Mouse (Mus musculus): ENCODE data around the gene Olfr432.
"Not testable (repeated sequence)": the region's sequence is repeated elsewhere in the genome, so short reads cannot be mapped to it uniquely, and the experiment has no call there.

Olfr432 gene

DNA sequence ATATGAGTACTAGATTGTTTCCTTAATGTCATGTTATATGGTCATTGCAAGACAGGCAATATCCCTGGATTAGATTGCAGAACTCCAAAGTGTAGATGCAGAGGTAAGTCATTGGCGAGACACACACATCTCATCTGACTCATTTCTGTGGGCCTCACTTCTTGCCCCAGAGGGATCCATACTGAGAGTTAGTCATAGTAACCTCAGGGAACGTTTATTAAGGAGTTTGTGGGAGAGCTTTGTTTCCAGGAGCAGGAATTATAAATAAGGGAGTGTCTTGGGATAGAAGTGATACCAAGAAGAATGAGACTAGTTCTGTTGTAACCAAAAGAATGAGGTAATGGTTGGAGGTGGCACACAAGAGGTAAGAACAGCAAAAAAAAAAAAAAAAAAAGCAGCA is at the start of gene Olfr432:
TSS of gene Olfr432 (plus strand) at position 313 of the 400 bp plus-strand sequence.
- DNase-seq (ENCODE audit: low spot score), result no peak

DNA sequence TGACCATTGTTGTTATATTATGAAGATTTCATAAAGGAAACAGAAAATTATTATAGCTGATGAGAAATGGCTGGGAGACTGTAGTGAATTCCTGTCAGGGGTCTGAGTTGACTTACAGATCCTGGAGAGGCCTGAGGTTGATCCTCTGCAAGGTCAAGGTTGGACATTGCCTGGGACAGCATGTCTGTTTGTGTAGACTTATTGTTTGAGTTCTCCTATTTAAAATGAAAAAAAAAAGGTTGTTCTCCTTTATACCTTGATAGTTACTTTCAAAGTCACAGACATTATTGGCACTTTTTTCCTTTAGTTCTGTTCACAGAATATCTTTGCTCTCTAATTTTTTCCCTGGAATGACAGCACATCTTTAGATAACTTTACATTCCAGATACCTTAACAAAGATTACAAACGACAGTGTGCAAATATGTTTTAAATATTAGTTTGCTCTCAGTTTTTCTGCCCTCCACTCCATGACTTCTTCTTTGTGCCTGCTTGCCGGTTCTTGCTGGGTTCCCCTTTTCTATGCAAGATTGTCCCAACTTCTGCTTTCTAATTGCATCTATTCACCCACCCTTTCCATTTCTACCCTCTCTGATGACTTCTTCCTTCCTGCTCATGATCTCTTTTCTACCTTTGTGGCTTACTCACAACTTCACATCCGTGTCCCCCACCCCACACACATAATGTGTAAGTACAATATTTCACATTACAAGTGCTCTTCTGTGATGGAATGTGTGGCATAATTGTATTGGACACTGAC is 44.5 kb upstream of the Olfr432 start:
- DNase-seq (ENCODE audit: low spot score), result not testable (repeated sequence)

DNA sequence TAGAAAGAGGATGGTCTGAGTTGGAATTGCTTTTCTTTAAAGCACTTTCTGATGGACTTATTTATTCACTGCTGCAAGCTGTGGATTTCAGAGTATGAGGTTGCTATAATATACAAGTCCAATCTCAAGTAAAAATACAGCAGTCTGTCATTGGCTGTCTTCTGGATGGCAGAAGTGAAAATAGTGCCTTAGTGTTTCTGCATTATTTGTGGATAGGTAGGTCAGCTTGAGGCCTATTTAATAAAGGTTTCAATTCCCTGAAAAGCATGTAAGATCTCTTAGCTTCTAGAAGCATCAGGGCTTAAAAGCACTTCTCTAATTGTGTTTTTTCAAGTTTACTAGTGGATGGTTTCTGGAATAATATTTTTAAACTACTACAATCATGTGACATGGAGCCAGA is 42.0 kb upstream of the Olfr432 start:
- not testable (repeated sequence) for DNase-seq (ENCODE audit: low spot score)

DNA sequence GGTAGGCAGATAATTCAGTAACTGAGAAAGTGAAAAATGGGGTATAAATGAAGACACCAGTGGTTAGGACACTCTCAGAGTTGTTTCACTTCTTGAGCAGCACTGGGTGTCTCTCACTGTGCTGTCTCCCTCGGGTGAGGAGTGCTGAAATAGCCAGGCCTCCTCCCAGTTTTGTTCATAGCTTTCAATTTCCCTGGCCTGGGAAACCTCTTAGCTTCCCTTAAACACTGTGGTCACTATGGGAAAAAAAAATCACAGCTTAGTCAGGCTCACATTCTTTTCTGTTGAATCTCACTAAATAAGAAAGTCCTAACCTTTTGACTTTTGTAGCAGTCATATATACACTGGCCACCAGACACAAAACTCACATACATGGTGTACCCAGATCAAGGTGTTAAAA is 17.3 kb upstream of the Olfr432 start, which contains the start of gene Ifi205:
TSS of gene Ifi205 (minus strand) at position 113 of the 400 bp plus-strand sequence.
- DNase-seq (ENCODE audit: low spot score), result no peak

DNA sequence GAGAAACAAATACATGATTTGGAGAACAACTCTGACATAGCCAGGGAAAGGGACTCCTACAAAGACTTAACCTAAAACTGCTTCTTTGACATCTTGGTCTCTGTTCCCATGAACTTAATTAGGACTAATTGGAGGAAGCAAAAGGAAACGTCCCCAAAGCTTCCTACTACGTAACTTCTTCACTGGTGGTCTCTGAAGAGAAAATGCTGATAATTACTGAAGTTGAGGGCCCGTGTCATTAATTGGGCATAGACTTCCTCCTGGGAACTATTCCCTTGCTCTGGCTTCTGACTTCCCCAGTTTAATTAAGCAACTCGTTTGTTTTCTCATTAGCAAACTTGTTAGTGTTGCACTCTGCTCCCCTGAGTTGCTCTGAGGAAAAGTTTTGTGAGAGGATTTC is 13.2 kb upstream of the Olfr432 start:
- DNase-seq (ENCODE audit: low spot score), result no peak

DNA sequence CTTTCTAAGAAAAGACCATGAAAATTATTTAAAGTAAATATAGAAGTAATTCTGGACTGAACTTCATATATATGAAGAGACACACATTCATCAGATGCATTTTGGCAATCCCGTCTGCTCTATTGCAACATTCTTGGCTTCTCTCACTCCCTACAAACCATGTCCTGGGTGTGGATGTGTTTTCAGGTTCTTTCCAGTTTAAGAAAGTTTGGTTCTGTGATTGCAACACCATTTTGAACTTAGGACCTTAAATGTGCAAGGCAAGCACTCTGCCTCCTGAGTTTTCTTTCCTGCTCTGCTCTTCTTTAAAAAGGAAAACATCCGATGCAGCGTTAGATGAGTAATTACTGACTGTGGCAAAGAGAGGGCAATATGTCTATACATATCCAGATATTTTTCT is 10.5 kb upstream of the Olfr432 start:
- no peak for DNase-seq (ENCODE audit: low spot score)

DNA sequence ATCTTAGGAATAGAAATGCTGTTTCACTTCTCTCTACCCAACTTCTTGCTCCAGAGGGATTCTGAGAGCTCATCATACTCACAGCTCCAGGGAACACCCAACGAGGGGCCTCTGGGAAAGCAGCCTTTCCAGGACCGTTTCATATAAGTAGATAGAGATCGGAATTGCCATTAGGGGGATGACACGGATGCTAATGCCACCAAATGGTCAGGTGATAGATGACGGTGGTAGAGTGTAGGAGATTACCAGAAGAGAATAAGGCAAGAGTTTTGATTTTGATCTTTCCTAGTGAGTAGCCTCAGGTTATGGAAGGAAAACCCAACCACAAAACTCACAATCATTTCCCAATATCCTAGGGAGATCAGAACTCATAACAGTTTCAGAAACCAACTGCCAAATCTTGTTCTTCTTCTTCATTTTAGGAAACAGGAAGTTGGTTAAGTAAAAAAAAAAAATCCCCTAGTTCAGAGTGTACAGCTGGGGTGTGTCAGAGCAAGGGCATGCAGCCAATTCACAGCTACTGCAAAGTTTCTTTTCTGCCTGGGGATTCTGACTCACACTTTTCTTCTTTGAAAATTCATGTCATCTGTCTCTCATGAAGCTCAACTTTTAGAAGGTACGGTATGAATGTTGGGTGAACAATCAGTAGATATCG is 8.4 kb upstream of the Olfr432 start, which contains the start of gene Olfr433:
TSS of gene Olfr433 (plus strand) at position 183 of the 655 bp plus-strand sequence.
- no peak for DNase-seq (ENCODE audit: low spot score)

DNA sequence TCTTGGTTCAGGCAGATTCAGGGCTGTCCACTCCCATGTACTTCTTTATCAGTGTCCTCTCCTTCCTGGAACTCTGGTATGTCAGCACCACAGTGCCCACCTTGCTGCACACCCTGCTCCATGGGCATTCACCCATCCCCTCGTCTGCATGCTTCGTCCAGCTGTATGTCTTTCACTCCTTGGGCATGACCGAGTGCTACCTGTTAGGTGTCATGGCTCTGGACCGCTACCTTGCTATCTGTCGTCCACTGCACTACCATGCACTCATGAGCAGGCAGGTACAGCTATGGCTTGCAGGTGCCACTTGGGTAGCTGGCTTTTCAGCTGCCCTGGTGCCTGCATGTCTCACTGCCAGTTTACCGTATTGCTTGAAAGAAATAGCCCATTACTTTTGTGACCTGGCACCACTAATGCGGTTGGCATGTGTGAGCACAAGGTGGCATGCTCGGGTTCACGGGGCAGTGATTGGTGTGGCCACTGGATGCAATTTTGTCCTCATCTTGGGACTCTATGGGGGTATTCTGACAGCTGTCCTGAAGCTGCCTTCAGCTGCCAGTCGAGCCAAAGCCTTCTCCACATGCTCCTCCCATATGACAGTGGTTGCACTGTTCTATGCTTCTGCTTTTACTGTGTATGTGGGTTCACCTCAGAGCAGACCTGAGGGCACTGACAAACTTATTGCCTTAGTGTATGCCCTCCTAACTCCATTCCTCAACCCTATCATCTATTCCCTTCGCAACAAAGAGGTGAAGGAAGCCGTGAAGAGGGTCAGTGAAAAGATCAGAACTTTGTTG is 6.7 kb upstream of the Olfr432 start:
- DNase-seq (ENCODE audit: low spot score), result not testable (repeated sequence)

DNA sequence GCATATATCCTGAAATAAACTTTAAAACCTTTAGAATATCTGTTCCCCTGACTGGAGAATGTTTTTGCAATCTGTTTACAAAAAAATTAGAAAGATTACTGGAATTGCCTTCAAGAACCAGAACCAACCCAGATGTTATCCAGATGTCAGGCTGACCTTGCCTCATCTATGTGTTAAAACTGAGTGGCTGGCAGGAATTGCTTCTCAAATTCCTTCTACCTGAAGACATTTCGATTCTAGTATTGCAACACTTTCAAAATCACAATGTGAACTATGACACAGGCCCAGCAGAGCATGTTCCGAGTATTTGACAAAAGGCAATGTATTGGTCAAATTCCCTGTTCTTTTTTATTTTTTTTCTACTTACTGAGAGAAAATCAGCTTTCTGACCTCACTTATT is 4.6 kb upstream of the Olfr432 start:
- no peak for DNase-seq (ENCODE audit: low spot score)

DNA sequence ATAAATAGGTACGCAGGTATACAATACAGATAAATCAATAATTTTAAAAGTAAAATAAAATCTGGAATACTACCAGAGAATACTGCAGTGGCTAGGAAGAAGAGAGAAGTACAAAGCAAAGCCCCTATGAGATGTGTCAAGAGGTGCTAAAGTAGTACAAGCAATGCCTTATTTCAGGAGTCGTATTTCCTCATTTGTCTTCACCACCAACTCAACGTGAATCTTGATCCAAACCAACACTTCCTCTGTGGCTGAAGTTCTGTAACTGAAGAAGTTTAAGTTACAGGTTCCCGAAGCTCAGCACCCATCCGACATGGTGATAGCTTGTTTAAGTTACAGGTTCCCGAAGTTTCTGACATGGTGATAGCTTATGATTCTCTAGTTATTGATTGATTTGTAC is 778 bp upstream of the Olfr432 start:
- DNase-seq (ENCODE audit: low spot score), result not testable (repeated sequence)

DNA sequence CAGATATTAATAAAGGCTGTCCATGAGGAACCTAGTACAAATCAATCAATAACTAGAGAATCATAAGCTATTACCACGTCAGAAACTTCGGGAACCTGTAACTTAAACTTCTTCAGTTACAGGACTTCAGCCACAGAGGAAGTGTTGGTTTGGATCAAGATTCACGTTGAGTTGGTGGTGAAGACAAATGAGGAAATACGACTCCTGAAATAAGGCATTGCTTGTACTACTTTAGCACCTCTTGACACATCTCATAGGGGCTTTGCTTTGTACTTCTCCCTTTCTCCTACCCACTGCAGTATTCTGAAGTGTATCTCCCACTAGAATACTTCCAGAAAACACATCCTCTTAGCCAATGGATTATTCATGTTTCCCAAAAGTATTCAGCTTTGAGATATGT is 352 bp downstream of the Olfr432 start:
- DNase-seq (ENCODE audit: low spot score), result not testable (repeated sequence)

DNA sequence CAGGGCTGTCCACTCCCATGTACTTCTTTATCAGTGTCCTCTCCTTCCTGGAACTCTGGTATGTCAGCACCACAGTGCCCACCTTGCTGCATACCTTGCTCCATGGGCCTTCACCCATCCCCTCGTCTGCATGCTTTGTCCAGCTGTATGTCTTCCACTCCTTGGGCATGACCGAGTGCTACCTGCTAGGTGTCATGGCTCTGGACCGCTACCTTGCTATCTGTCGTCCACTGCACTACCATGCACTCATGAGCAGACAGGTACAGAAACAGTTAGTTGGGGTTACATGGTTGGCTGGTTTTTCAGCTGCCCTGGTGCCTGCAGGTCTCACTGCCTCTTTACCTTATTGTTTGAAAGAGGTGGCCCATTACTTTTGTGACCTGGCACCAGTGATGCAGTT is 1.5 kb downstream of the Olfr432 start:
- DNase-seq (ENCODE audit: low spot score), result no peak

DNA sequence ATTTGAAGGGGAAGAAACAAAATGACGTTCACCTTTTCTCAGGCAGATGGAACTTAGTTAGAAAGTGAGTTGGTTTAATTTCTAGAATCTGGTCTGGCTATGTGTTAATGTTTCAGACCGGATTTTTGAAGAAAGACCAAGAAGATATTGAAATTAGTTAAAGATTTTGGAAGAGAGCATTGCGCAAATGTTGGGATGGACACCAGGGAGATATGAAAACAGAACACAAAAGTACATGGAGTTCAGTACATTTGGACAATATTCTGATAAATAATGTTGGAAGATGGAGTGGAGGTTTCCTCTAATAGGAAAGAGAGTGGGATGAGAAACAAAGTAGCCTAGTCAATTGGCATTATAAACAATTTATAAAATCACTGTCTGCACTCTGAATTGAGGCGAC is 2.5 kb downstream of the Olfr432 start:
- no peak for DNase-seq (ENCODE audit: low spot score)

DNA sequence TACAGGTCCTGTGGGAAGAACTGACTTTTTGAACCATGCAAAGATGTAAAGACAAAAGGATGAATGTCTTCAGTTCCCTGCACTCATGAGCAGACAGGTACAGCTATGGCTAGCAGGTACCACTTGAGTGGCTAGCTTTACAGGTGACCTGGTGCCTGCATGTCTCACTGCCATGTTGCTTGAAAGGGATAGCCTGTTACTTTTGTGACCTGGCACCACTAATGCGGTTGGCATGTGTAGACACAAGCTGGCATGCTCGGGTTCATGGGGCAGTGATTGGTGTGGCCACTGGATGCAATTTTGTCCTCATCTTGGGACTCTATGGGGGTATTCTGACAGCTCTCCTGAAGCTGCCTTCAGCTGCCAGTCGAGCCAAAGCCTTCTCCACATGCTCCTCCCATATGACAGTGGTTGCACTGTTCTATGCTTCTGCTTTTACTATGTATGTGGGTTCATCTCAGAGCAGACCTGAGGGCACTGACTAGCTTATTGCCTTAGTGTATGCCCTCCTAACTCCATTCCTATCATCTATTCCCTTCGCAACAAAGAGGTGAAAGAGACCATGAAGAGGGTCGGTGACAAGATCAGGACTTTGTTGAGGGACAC is 3.0 kb downstream of the Olfr432 start:
- DNase-seq (ENCODE audit: low spot score), result no peak

DNA sequence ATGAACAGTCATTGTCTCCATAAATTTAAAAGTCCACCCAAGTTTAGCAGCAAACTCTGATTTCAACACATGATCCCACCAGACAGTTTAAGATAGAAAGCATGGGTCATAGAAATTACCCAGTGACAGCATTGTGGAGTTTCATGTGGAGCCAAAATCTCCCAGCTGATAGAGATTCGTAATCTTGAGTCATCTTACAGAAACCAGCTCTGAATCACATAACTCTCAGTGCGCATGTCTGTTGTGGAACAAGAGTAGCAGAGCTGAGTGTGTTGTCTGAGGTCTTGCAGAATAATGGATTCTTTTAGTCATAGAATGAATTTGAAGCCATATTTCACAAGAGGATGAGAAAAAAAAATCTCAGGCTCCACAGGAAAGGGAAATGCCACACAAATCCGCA is 4.0 kb downstream of the Olfr432 start:
- no peak for DNase-seq (ENCODE audit: low spot score)

DNA sequence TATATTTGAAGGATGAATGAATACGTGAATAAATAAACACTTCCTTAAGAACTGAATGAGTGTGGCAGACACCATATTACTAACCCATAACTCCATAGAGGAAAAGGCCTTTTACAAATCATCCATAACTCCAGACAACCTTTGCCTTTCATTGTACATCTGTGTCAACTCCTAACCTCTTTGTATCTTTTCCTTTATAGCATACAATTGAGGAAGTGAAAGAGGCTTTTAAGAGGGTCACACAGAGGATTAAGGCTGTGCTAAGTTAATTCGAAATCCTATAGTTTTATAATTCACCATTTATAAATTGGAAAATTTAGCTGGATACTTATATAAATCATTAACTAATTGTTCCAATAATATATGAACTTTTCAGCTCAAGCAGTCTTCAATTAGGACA is 6.2 kb downstream of the Olfr432 start:
- no peak for DNase-seq (ENCODE audit: low spot score)

DNA sequence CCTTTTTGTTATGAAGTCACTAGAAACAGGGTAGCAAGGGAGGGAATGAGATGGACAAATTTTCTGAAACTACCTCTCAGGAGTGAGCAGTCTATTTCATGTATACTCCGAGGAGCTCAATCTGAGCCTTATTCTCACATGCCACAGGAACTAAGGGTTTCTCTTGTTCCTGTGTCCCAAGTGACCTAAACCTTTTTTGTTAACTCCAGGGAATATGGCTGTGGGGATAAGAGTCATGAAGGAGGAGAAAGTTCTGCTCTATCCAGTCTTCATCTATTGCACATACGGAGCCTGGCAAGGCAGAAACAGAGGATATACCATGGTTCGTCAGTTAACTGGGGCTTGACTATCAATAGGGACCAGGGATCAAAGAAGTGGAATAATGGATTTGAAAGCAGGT is 17.3 kb downstream of the Olfr432 start, which contains the start of gene Olfr430:
TSS of gene Olfr430 (plus strand) at position 301 of the 400 bp plus-strand sequence.
- no peak for DNase-seq (ENCODE audit: low spot score)

DNA sequence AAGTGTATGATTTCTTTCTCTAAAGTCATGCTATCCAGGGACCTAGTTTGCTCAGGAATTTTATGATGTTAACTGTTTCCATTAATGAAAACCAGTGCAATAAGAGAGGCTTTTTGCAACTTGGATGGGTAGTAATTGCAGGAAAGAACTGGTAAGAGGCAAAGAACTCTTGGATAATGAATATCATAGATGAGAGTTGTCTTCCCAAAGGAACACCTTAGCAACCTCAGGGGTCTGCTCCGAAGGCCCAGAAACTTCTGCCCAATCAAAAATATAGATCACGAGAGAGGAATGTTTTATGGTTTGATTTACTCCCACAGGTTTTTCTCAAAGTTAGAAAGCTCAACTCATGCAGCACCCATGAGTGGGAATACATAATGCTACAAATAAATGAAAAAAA is 35.0 kb downstream of the Olfr432 start, which contains the start of gene Olfr429:
TSS of gene Olfr429 (plus strand) at position 301 of the 400 bp plus-strand sequence.
- DNase-seq (ENCODE audit: low spot score), result no peak

DNA sequence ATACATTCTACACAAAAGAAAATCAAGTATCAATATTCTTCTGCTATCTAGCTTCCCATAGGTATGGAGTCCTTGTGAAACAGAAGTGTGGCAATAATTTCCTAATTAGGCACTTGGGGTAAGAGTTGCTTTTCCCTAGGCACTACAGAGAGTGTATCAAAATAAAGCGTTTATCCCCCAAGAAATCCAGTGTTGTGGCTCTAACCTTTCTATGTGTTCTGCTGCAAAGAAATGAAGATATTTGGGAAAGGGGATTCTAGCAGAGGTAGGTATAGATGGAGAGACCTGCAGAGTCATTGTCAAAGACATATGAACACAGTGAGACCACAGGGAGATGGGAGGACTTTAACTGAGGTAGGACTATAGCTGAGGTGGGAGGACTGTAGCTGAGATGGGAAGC is 47.6 kb downstream of the Olfr432 start, which contains the start of gene Olfr427:
TSS of gene Olfr427 (plus strand) at position 301 of the 400 bp plus-strand sequence.
- DNase-seq (ENCODE audit: low spot score), result no peak

DNA sequence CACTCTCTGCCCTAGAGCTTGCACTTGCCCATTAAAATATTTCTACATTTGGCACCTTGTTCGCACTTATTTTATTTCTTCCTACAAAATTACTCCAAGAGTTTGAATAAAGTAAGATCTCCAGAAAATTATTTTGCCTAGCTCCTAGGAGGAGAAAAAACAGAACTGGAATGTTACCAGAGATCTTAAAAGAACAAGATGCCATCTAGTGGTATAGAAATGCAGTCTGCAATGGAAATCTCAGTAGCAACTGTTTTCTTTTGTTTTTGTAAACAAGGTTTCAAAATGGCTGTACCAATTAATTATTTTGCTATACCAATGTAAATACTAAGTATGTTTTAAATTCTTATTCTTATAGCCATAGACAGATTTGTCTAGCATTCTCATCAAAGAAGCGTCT is 54.7 kb downstream of the Olfr432 start:
- DNase-seq (ENCODE audit: low spot score), result no peak

Data from yolk sac, embryonic 10.5 days (tissue).